Mouse (Mus musculus) liver, embryonic 16.5 days (tissue): ENCODE data around the gene Ldhb. TPM values are rescaled to one million over a fixed set of nuclear protein-coding genes. Genes with fewer than 3 reads are reported as not detected.
"Not testable (repeated sequence)": the region's sequence is repeated elsewhere in the genome, so short reads cannot be mapped to it uniquely, and the experiment has no call there.

ENCODE experiments used
- ATAC-seq: fragments of 200-750 bp; cut with Nextera tagmentation; 2 replicates; pipeline ENCODE4 v1.8.0; 2017; ENCODE audit warnings: low read depth, mild to moderate bottlenecking, moderate number of reproducible peaks, moderate library complexity
- H3K27ac ChIP-seq: fragments of 300-500 bp; sonication (generic); 2 replicates; pipeline ENCODE4 v1.5.1; 2014; ENCODE audit warnings: mild to moderate bottlenecking, low read length
- H3K27me3 ChIP-seq: fragments of 300-500 bp; sonication (generic); 2 replicates; pipeline ENCODE4 v1.6.1; 2014; ENCODE audit warnings: low read depth, low read length, mixed read lengths; ENCODE audit not compliant: control insufficient read depth, insufficient read depth
- H3K36me3 ChIP-seq: fragments of 300-500 bp; sonication (generic); 2 replicates; pipeline ENCODE4 v1.6.1; 2014; ENCODE audit warnings: mild to moderate bottlenecking; ENCODE audit not compliant: control insufficient read depth, insufficient read depth
- H3K4me1 ChIP-seq: fragments of 300-500 bp; sonication (generic); 2 replicates; pipeline ENCODE4 v1.6.1; 2014; ENCODE audit warnings: low read depth, low read length, mixed read lengths; ENCODE audit not compliant: control insufficient read depth
- H3K4me2 ChIP-seq: fragments of 300-500 bp; sonication (generic); 2 replicates; pipeline ENCODE4 v1.6.1; 2014; ENCODE audit warnings: low read depth, low read length, mixed read lengths
- H3K4me3 ChIP-seq: fragments of 300-500 bp; sonication (generic); 2 replicates; pipeline ENCODE4 v1.5.1; 2014; ENCODE audit warnings: low read depth, mild to moderate bottlenecking, low read length
- H3K9ac ChIP-seq: fragments of 300-500 bp; sonication (generic); 2 replicates; pipeline ENCODE4 v1.6.1; 2014; ENCODE audit warnings: low read depth, low read length
- H3K9me3 ChIP-seq: fragments of 300-500 bp; sonication (generic); replicated peaks from 2 replicates; pipeline ENCODE4 v1.6.1; 2016; ENCODE audit warnings: low read length; ENCODE audit not compliant: control insufficient read depth
- WGBS: fragments of 180-500 bp; shearing (Covaris S2); extraction: QIAGEN DNeasy Blood & Tissue Kit; methylation state at CpG from one replicate; pipeline ENCODE4 v1.1.7; 2014; ENCODE audit not compliant: insufficient replicate concordance; 5-methylcytosine and 5-hydroxymethylcytosine counted together
- polyA plus RNA-seq: library from polyadenylated mRNA; unstranded; fragments of >200 nt; fragmentation: Nextera tagmentation; extraction: Ambion mirVana; gene quantifications from 2 replicates; pipeline ENCODE4 v1.2.1, GENCODE M21; 2015

Gene Ldhb
- polyA plus RNA-seq, 1 experiment from 2014 or later = 17.6 TPM

DNA sequence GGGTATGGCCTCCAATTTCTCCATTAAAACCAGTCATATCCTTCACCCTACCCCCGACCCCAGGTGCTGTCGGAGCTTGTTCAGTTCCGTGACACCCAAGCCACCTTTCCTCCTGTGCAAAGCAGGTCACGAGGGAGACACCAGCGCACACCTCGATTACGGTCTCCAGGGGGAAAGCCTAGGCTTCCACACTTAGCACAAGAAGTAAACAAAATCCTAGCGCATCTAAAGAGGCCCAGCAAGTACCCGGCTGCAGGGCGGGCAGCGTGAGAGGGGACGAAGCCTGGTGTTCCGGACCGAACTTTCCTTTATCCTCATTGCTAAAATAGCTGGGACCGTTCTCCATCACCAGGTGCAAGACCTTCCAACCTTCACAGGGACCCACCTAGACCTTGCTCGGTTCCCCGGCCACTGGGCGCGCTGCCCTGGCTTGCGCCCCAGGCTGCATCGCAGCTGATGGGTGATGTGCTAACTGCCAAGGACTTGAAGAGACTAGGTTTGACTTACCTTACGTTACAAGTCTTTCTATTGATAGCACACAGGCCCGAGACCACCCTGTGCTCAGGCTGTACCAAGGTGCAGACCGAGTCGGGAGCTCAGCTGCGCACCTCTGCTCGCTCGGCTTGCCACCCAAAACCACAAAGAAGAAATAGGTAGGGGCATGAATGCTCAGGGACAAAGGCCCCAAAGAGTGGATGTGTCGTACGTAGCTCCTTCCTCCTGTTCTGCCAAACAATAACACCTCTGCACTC lies 548 bp downstream of the Ldhb start:
- peak; percentile 23 for ATAC-seq
- Histone ChIP-seq H3K4me1 (peaks cover 2% of the 10 kb centered on the region; the same call in 1 of the 2 replicates), H3K4me3 (peak overlapping the region; percentile 47), H3K36me3 (no peaks in the 10 kb centered on the region), H3K9ac (0 out of 2 replicates have a peak overlapping the region, but pooled peaks have one; percentile 29), H3K27ac (no peak overlapping the region), H3K9me3 (no peaks in the 10 kb centered on the region), H3K27me3 (peaks cover 7% of the 10 kb centered on the region; the same call in 1 of the 2 replicates), H3K4me2 (peak overlapping the region; percentile 61)
- 8% methylated on average over 30 of the region's 30 CpGs for WGBS

DNA sequence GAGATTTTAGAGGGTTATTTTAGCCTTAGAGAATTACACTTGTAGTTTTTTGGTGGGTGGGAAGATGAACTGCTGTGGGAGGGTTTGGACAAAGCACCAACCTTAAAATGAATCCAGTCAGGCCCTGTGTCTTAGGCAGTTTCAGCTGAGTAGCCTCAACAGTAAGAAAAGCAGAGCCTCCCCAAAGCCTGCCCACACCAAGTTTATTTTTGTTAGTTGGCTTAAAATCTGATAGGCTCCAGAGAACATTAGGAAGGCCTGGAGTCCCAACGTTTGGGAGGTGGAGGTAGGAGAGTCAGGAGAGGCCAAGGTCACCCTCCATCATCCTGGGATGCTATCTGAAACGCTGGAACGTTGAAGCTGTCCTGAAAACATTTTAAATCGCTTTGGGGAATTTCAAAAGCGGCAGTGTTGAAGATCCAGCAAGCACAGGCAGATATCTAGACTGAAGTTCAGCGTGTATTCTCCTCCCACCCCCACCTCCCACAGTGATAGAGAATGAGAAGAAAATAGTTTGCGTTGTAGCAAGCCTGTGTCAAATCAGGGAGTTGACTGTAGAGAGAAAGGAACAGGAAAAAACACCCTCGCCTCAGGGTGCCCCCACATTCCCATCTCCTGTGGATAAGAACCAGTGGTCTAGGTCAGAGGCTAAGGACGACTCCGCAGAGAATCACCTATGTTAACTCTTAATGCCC lies 1.3 kb downstream of the Ldhb start:
- Histone ChIP-seq H3K9me3 (no peaks in the 10 kb centered on the region), H3K9ac (no peak overlapping the region), H3K27me3 (peaks cover 7% of the 10 kb centered on the region; the same call in 1 of the 2 replicates), H3K4me1 (peaks cover 2% of the 10 kb centered on the region; the same call in 1 of the 2 replicates), H3K27ac (no peak overlapping the region), H3K36me3 (no peaks in the 10 kb centered on the region), H3K4me3 (no peak overlapping the region), H3K4me2 (peak overlapping the region; percentile 61; the same call in 1 of the 2 replicates)
- ATAC-seq = no peak
- 29% methylated on average over 10 of the region's 10 CpGs for WGBS

DNA sequence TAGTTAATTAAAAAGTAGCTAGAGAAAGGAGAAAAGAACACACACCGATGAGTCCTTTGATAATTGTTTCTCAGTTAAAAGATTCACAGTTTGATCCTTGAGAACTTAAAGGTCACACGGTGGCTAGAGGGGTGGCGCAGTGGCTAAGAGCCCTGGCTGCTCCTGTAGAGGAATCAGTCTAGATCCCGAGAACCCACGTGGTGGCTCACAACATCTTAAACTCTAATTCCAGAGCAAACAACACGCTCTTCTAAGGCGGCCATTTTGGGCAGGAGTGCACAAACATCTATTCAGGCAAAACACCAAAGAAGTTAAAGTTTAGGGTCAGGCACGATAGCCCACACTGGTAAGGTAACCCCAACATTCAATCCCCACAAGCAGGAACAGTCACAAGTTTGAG lies 4.2 kb downstream of the Ldhb start:
- Histone ChIP-seq H3K9me3 (no peaks in the 10 kb centered on the region), H3K36me3 (no peaks in the 10 kb centered on the region), H3K4me3 (no peak overlapping the region), H3K4me2 (no peak overlapping the region), H3K9ac (no peak overlapping the region), H3K27me3 (peaks cover 7% of the 10 kb centered on the region; the same call in 1 of the 2 replicates), H3K27ac (no peak overlapping the region), H3K4me1 (peaks cover 2% of the 10 kb centered on the region; the same call in 1 of the 2 replicates)
- no peak for ATAC-seq
- 67% methylated on average over 8 of the region's 8 CpGs for WGBS

DNA sequence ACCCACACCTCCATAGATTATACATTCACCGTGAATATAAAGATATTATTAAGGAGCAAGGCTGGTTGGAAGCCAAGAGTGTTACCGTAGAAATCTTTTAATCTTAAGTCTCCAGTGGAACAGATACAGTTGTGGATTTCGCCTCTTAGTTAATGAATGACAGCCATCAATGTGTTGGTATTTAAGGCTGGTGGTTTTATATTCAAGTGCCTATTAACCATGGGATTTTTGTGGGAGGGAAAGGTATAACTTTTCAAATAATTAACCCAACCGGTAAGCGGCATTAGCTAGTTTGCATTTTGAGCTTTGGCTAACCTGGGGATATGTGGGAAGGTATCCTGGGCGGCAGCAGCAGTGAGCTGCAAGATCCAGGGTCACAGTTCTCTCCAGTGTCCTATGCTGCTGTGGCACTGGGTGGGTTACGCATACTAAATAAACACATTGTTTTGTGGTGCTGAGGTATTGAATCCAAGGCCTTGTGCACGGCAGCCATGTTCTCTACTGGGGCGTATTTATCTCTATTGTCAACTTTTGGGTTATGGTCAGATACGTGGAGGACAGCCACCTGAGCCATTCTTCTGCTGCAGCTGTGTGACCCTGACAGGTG lies 5.1 kb downstream of the Ldhb start:
- WGBS = 68% methylated on average over 10 of the region's 10 CpGs
- peaks cover 2% of the 10 kb centered on the region; the same call in 1 of the 2 replicates for H3K4me1 ChIP-seq
- no peak overlapping the region for H3K4me2 ChIP-seq
- no peak overlapping the region for H3K27ac ChIP-seq
- H3K9me3 ChIP-seq = no peaks in the 10 kb centered on the region
- H3K36me3 ChIP-seq = no peaks in the 10 kb centered on the region
- ATAC-seq = no peak
- H3K4me3 ChIP-seq = no peak overlapping the region
- H3K9ac ChIP-seq = no peak overlapping the region
- H3K27me3 ChIP-seq = peaks cover 7% of the 10 kb centered on the region; the same call in 1 of the 2 replicates

DNA sequence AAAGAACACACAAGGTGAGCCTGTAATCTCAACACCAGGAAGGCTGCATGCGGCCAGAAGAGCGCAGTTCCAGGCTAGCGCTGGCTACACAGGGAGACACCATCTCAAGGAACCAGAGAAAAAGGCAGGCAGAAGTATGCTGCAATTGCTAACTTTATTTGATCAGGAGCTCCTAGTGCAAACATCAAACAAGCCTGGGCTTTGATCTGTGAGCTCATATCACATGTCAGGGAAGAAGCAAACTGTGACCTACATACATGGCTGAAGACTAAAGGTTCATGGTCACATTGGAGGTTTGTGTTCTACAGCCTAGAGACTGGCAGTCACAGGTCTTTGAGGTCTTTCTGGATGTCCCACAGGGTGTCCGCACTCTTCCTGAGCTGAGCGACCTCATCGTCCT lies 17.6 kb downstream of the Ldhb start:
- H3K4me2 ChIP-seq = not testable (repeated sequence)

DNA sequence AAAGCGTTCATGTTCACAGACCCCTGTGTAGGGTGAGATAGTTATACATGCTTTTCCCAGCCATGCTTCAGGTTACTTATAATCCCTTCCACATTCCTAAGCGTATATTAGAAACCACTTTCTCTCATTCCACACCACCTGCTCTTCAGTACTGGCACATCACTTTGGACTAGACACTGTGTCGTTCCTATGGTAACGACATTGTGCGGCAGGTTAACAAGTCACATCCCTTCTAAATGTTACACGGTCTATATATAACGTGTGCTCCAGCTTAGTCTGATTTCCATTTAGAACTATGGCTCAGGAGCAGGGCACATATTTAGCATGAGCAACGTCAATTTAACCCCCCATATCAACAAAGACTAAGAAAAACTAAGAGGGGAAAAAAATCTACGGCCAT lies 20.1 kb downstream of the Ldhb start:
- no peaks in the 10 kb centered on the region for H3K4me1 ChIP-seq
- WGBS = 72% methylated on average over 9 of the region's 9 CpGs
- no peak overlapping the region for H3K4me3 ChIP-seq
- H3K27me3 ChIP-seq = no peaks in the 10 kb centered on the region
- no peak overlapping the region for H3K9ac ChIP-seq
- no peak for ATAC-seq
- no peaks in the 10 kb centered on the region for H3K36me3 ChIP-seq
- no peak overlapping the region for H3K27ac ChIP-seq
- H3K9me3 ChIP-seq = no peaks in the 10 kb centered on the region
- H3K4me2 ChIP-seq = no peak overlapping the region

More for the DNA sequence above, 17.6 kb downstream of the Ldhb start:
- not testable (repeated sequence) for H3K27me3 ChIP-seq, H3K4me3 ChIP-seq, H3K4me1 ChIP-seq, H3K36me3 ChIP-seq, H3K9ac ChIP-seq, H3K27ac ChIP-seq, H3K9me3 ChIP-seq
- 68% methylated on average over 6 of the region's 6 CpGs for WGBS
- ATAC-seq = peak; percentile 54; the same call in 1 of the 2 replicates

DNA sequence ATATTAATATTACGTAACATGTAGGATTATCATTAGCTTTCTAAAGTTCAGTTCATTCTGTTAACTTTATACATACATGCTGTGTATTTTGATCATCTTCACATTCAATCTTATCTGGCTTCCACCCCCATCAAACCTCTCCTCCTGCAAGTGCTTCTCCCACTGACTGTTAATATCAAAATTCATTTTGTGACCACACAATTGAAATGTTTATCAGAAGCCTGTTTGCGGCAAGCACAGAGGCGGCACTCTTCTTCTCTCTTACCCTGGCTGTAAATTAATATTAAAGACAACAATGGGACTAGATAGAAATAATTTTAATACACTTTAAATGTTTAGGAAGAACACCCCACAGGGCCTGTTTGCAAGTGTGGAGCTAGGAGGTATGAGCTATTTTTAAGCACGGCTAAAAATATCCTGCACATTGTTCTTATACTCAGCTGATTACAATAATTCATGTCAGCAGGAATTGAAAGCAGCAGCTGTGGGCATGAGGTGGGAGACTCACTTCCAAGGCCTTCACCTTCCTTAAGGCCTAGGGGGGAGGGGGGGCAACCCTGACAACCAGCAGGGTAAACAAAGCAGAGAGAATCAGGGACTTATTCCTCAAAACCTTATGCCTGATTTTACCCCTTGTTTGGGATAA lies 22.2 kb downstream of the Ldhb start:
- WGBS = 68% methylated on average over 4 of the region's 4 CpGs
- no peak for ATAC-seq
- H3K4me3 ChIP-seq = no peak overlapping the region
- H3K27ac ChIP-seq = no peak overlapping the region
- no peak overlapping the region for H3K4me2 ChIP-seq
- H3K27me3 ChIP-seq = no peaks in the 10 kb centered on the region
- H3K36me3 ChIP-seq = no peaks in the 10 kb centered on the region
- H3K9ac ChIP-seq = no peak overlapping the region
- no peaks in the 10 kb centered on the region for H3K9me3 ChIP-seq
- H3K4me1 ChIP-seq = no peaks in the 10 kb centered on the region

DNA sequence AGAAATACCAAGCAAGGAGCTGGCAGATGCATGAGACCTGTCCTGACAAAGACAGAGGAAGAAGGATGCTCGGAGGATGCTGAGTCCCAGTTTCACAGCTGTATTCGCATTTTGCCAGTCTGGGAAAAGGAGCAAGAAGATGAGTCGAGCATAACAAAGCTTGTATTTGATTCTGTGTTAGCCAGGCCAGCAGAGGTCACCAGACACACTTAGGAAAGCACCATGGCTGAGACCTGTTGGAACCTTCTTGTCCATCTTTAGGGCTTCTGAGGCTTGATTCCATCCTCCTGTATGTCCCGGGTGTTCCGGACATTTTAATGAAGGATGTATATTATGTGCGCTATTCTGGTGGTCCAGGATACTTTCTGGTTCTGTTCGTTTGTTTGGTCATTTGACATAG lies 30.5 kb downstream of the Ldhb start:
- Histone ChIP-seq H3K27me3 (no peaks in the 10 kb centered on the region), H3K4me3 (no peak overlapping the region), H3K9me3 (no peaks in the 10 kb centered on the region), H3K36me3 (no peaks in the 10 kb centered on the region), H3K4me2 (no peak overlapping the region), H3K4me1 (no peaks in the 10 kb centered on the region; the same call in 1 of the 2 replicates), H3K9ac (no peak overlapping the region), H3K27ac (no peak overlapping the region)
- 57% methylated on average over 7 of the region's 7 CpGs for WGBS
- ATAC-seq = no peak
